Mouse (Mus musculus): ENCODE data around the gene Olfr183. TPM values are rescaled to one million over a fixed set of nuclear protein-coding genes. Genes with fewer than 3 reads are reported as not detected.
"Not testable (repeated sequence)": the region's sequence is repeated elsewhere in the genome, so short reads cannot be mapped to it uniquely, and the experiment has no call there.

Olfr183 gene
- polyA plus RNA-seq (2012; ENCODE audit: insufficient read depth, insufficient read length, missing spikeins), result not detected in 2 replicates

DNA sequence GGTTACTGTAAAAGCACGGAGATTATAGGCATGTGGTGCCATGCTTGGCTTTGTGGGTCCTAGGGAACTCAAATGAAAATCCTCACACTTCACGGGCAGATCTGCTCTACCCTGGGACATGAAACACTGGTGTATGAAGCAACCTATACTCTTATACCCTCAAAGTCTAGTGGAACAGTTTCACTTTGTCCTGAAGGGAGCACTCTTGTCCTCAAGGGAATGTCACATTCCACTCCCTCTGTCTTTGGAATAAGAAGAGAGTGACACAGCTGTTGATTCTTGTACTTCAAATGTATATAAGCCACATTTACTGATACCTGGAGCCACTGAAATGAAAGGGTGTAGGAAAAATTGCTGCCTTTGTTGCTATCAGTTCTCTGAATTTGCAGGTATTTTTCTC lies at the start of gene Olfr183:
Olfr183 (plus strand) TSS at position 301 of the 400 bp plus-strand sequence.
- H3K4me1 ChIP-seq (ENCODE audit: control insufficient read depth, insufficient read depth, insufficient read length, low read length), result no peaks in the 10 kb centered on the region
- no peak within 1 kb of the TSS for H3K4me3 ChIP-seq (ENCODE audit: insufficient read depth, low read depth, low read length)
- no peak within 1 kb of the TSS for H3K27ac ChIP-seq (replicated peaks; ENCODE audit: low read depth, low read length)

DNA sequence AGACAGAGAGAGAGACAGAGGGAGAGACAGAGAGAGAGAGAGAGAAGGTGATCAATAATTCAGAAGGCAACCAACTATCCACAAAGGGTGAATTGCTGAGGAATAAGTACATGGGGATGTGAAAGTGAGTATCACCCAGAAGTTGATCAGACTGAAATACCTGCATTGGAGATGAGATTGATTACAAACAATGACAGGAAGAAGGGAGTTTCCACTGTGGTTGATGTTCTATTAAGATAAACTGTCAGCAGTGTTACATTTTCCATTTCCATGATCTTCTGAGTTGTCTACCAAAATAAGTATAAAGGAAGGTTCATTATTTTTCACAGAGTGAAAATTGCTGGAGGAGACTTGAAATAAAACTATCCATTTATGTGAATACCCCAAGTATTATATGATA lies 12.0 kb downstream of the Olfr183 start:
- Histone ChIP-seq H3K27ac (replicated peaks; ENCODE audit: low read depth, low read length) (no peak overlapping the region), H3K4me1 (ENCODE audit: control insufficient read depth, insufficient read depth, insufficient read length, low read length) (no peaks in the 10 kb centered on the region), H3K4me3 (ENCODE audit: insufficient read depth, low read depth, low read length) (no peak overlapping the region)

DNA sequence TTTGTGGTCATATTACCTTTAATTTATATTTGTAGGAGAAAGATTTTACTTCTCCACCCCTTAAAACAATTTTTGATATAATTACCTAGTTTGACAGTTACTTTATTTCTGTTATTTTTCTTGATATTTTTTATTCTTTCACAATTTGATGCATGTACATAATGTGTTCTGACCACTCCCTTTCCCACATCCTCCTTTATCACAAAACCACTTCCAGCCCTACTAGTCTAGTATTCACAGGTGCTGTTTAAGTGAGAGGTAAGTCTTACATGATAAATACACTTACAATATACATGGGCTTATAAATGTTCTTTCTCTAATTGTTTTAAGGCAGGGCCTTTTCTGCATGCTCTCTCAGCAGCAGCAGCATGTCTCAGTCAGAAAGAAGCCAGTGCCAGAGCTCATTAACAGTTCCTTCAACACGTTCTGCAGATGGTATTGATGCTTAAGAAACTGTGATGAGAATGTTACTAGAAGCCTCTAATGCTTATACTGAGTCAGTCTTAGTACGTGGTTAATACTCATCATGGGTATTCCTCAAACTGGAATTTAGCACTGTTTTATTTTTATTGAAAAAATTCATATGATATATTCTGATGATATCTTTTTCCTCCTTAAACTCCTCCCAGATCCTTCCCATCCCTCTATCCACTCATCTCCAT lies 18.3 kb downstream of the Olfr183 start:
- no peak overlapping the region for H3K4me3 ChIP-seq (ENCODE audit: insufficient read depth, low read depth, low read length)
- no peaks in the 10 kb centered on the region for H3K4me1 ChIP-seq (ENCODE audit: control insufficient read depth, insufficient read depth, insufficient read length, low read length)
- no peak overlapping the region for H3K27ac ChIP-seq (replicated peaks; ENCODE audit: low read depth, low read length)

DNA sequence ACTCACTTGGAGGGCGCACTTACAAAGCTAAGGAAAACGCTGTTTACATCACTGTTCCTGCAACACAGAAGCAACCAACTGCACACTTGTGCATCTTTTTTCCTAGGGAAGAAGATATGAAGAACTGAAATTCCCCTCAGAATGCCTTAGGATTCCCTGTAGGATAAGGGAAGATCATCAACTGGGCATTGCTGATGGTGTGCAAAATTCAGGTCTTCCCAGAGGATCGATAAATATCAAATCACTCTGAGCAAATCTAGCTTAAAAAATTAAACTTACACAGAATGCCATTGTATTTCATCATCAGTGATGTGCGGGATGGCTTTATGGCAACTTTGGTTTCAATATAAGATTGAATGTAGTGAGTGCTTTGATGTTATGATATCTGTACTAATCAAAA lies 35.0 kb downstream of the Olfr183 start, which contains the start of gene Olfr186:
Olfr186 (minus strand) TSS at position 101 of the 400 bp plus-strand sequence.
- Histone ChIP-seq H3K27ac (replicated peaks; ENCODE audit: low read depth, low read length) (no peak within 1 kb of the TSS), H3K4me1 (ENCODE audit: control insufficient read depth, insufficient read depth, insufficient read length, low read length) (no peaks in the 10 kb centered on the region), H3K4me3 (ENCODE audit: insufficient read depth, low read depth, low read length) (no peak within 1 kb of the TSS)

DNA sequence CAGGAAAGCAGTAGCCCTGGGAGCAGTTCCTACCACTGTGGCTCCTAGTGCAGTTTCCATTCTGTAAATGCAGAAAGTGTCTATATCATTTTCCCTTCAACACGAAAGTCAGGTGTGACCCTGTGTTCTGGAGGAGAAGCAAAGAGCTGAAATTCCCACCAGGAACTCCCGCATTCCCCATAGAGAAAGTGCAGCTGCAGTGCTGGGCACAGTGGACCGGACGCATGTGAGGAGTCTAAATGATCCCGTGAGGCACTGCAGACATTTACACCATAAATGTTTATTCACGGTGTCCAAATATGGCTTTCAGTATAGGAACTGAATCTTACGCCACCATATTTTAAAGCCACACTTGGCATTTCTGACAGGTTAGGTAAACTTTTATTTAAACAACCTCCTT lies 44.6 kb downstream of the Olfr183 start, which contains the start of gene Olfr187:
Olfr187 (minus strand) TSS at position 58 of the 400 bp plus-strand sequence.
- H3K4me1 ChIP-seq (ENCODE audit: control insufficient read depth, insufficient read depth, insufficient read length, low read length), result no peaks in the 10 kb centered on the region
- H3K4me3 ChIP-seq (ENCODE audit: insufficient read depth, low read depth, low read length), result no peak within 1 kb of the TSS
- H3K27ac ChIP-seq (replicated peaks; ENCODE audit: low read depth, low read length), result no peak within 1 kb of the TSS

DNA sequence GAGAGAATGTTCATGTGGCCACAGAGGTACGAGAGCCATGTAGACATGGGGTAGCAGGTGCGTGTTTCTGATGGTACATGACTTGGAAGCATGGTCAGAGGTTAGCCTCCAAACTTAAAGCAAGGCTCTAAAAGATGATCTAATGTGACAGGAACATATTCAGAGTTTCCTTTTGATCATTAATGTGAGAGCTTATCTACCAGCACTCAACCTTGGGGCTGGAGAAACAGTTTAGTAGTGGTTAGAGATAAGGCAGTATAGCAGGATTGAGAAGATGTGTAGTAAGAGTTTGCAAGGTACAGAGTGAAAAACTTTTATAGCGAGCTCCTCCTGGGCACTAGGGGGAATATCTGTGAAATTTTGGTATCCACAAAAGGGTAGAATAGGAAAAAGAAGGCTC lies 50.7 kb downstream of the Olfr183 start:
- Histone ChIP-seq H3K4me1 (ENCODE audit: control insufficient read depth, insufficient read depth, insufficient read length, low read length) (no peaks in the 10 kb centered on the region), H3K27ac (replicated peaks; ENCODE audit: low read depth, low read length) (no peak overlapping the region), H3K4me3 (ENCODE audit: insufficient read depth, low read depth, low read length) (no peak overlapping the region)

DNA sequence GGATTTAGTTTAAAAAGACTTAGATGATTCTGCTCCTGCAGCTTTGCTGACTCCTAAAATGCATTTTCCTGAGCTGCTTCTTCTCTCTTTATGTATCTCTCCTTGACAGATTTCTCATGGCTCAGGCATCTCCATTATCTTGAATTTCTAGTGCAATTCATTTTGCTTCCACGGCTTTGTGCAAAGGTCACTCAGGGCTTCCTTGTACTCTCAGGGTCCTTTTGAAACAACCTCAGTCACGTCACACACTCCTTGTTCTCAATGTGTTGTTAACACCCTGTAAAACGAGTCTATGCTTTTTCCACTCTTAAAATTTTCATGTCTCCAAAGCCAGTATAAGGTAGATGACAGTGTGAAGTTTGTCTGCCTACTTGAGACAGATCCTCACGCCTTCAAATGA lies 52.4 kb downstream of the Olfr183 start:
- H3K27ac ChIP-seq (replicated peaks; ENCODE audit: low read depth, low read length), result no peak overlapping the region
- no peaks in the 10 kb centered on the region for H3K4me1 ChIP-seq (ENCODE audit: control insufficient read depth, insufficient read depth, insufficient read length, low read length)
- H3K4me3 ChIP-seq (ENCODE audit: insufficient read depth, low read depth, low read length), result no peak overlapping the region

DNA sequence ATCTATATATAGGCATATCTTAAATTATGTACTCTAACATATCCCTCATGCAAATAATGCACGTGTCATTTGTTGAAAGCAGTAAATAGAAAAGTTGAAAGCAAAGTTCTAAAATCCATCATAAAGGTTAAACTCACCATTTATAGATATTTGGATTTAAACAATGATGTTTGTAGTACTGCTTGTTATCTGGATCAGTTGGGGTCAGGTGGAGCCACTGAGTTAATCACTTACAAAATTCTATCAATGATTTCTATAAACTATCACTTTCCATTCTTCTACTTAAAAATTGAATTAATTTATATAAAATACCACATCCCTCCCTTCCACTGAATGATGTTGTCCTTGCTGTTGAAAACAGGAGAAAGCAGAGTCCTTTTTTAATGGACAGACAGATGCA lies 53.7 kb downstream of the Olfr183 start:
- Histone ChIP-seq H3K4me1 (ENCODE audit: control insufficient read depth, insufficient read depth, insufficient read length, low read length) (no peaks in the 10 kb centered on the region), H3K27ac (replicated peaks; ENCODE audit: low read depth, low read length) (no peak overlapping the region), H3K4me3 (ENCODE audit: insufficient read depth, low read depth, low read length) (no peak overlapping the region)

DNA sequence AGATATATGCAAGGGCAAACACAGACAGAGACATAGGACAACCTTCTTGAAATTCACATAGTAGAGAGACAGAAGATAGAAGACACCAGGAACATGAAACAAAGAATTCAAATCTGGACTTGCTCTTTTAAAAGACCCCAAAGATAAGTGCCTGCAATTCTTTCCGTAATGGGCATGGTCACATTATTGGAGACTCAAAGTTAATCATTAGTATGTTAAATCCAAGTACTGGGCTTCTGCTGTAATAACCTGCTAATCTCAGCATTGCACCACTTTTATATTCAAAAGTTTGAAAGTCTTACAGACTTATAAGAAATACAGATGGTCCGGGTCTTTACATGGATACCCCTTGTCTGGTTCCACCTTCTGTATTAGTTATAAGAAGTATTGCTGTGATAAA lies 54.1 kb downstream of the Olfr183 start:
- not testable (repeated sequence) for H3K4me3 ChIP-seq (ENCODE audit: insufficient read depth, low read depth, low read length); H3K27ac ChIP-seq (replicated peaks; ENCODE audit: low read depth, low read length); H3K4me1 ChIP-seq (ENCODE audit: control insufficient read depth, insufficient read depth, insufficient read length, low read length)

Other genes starting within 250 kb of the Olfr183 start
- not detected in 2 replicates for gene Olfr172, start 232.2 kb upstream of the Olfr183 start, polyA plus RNA-seq (2012; ENCODE audit: insufficient read depth, insufficient read length, missing spikeins)
- not detected in 2 replicates for gene Olfr173, start 195.1 kb upstream of the Olfr183 start, polyA plus RNA-seq (2012; ENCODE audit: insufficient read depth, insufficient read length, missing spikeins)
- not detected in 2 replicates for gene Olfr175-ps1, start 168.6 kb upstream of the Olfr183 start, polyA plus RNA-seq (2012; ENCODE audit: insufficient read depth, insufficient read length, missing spikeins)
- gene Olfr177, start 120.6 kb upstream of the Olfr183 start, polyA plus RNA-seq (2012; ENCODE audit: insufficient read depth, insufficient read length, missing spikeins), result not detected in 2 replicates
- not detected in 2 replicates for gene Olfr178, start 103.3 kb upstream of the Olfr183 start, polyA plus RNA-seq (2012; ENCODE audit: insufficient read depth, insufficient read length, missing spikeins)
- gene Olfr181, start 66.6 kb upstream of the Olfr183 start, polyA plus RNA-seq (2012; ENCODE audit: insufficient read depth, insufficient read length, missing spikeins), result not detected in 2 replicates
- gene Olfr180, start 66.0 kb upstream of the Olfr183 start, polyA plus RNA-seq (2012; ENCODE audit: insufficient read depth, insufficient read length, missing spikeins), result not detected in 2 replicates
- gene Olfr186, start 34.9 kb downstream of the Olfr183 start, polyA plus RNA-seq (2012; ENCODE audit: insufficient read depth, insufficient read length, missing spikeins), result not detected in 2 replicates
- gene Olfr187, start 44.4 kb downstream of the Olfr183 start, polyA plus RNA-seq (2012; ENCODE audit: insufficient read depth, insufficient read length, missing spikeins), result not detected in 2 replicates
- gene Olfr190, start 82.6 kb downstream of the Olfr183 start, polyA plus RNA-seq (2012; ENCODE audit: insufficient read depth, insufficient read length, missing spikeins), result not detected in 2 replicates
- not detected in 2 replicates for gene Olfr191, start 94.5 kb downstream of the Olfr183 start, polyA plus RNA-seq (2012; ENCODE audit: insufficient read depth, insufficient read length, missing spikeins)
- gene Olfr193, start 116.5 kb downstream of the Olfr183 start, polyA plus RNA-seq (2012; ENCODE audit: insufficient read depth, insufficient read length, missing spikeins), result not detected in 2 replicates
- not detected in 2 replicates for gene Olfr194, start 125.7 kb downstream of the Olfr183 start, polyA plus RNA-seq (2012; ENCODE audit: insufficient read depth, insufficient read length, missing spikeins)
- not detected in 2 replicates for gene Olfr195, start 151.7 kb downstream of the Olfr183 start, polyA plus RNA-seq (2012; ENCODE audit: insufficient read depth, insufficient read length, missing spikeins)
- not detected in 2 replicates for gene Olfr196, start 175.1 kb downstream of the Olfr183 start, polyA plus RNA-seq (2012; ENCODE audit: insufficient read depth, insufficient read length, missing spikeins)
- not detected in 2 replicates for gene Olfr198, start 208.2 kb downstream of the Olfr183 start, polyA plus RNA-seq (2012; ENCODE audit: insufficient read depth, insufficient read length, missing spikeins)
- gene Olfr199, start 224.4 kb downstream of the Olfr183 start, polyA plus RNA-seq (2012; ENCODE audit: insufficient read depth, insufficient read length, missing spikeins), result not detected in 2 replicates

Data from brown adipose tissue, adult 24 weeks (tissue).